Comparison of ENCODE assay signal across 8 mouse cellular contexts in the genomic region with DNA sequence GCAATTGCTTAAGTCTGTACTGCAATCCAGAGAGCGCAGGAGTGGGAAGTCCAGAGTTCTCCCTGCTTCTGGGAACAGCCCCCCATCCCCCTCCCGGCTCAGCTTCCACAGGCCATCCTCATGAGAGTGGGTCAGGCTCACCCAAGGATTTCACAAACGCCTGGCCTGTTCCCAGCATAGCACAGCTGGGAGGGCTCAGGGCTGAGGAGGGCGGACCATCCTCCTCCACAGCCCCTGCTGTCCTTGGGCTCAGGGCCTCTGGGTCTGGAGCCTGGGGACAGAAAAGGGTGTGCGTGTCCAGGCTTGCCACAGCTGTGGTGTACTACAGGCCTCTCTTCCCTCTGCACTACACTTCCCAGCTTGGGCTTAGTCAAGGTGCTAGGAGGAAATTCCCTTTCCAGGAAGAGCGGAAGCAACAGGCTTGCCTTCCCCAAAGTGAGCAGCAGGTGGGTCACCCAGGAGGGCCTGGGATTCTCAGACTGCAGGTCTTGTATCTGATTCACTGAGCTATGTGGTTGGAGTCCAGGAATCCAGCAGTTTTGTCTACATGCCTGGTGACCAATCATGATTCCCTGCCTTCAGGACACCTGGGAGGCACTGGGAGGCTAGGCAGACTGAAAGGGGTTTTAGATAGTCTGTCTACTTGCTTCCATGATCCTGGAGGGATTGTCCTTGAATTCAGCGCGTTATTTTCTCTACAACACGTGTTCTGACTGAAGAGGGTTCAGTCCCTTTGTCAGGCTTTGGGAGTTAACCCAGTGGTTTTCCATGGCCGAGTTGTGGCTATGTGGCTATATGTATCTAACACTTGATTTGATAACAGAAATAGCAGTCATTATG. TPM values are rescaled to one million over a fixed set of nuclear protein-coding genes. Genes with fewer than 3 reads are reported as not detected.
DNase-seq lines count a peak whose midpoint lies in the region; ATAC-seq lines count a peak whose summit lies in the region.

No protein-coding gene starts in this region.

- H3K4me1 ChIP-seq in megakaryocyte, embryonic 14.5 days: peaks cover 97% of the 10 kb centered on the region
- H3K4me1 ChIP-seq in forebrain, embryonic 16.5 days (replicated peaks; ENCODE audit: control insufficient read depth, insufficient read depth, low read length): peaks cover 55% of the 10 kb centered on the region
- H3K4me1 ChIP-seq in hindbrain, embryonic 12.5 days: peaks cover 64% of the 10 kb centered on the region
- peaks cover 75% of the 10 kb centered on the region for H3K4me1 ChIP-seq in limb, embryonic 15.5 days
- peaks cover 37% of the 10 kb centered on the region for H3K4me1 ChIP-seq in midbrain, embryonic 16.5 days (ENCODE audit: control insufficient read depth, insufficient read depth, low read length)

- H3K27me3 ChIP-seq in megakaryocyte, embryonic 14.5 days (replicated peaks): peaks cover 3% of the 10 kb centered on the region
- H3K27me3 ChIP-seq in forebrain, embryonic 16.5 days (replicated peaks; ENCODE audit: control insufficient read depth, insufficient read depth, low read length): no peaks in the 10 kb centered on the region
- peaks cover 43% of the 10 kb centered on the region for H3K27me3 ChIP-seq in hindbrain, embryonic 12.5 days
- H3K27me3 ChIP-seq in limb, embryonic 15.5 days: no peaks in the 10 kb centered on the region
- H3K27me3 ChIP-seq in midbrain, embryonic 16.5 days (ENCODE audit: control insufficient read depth, insufficient read depth, low read depth, low read length): peaks cover 6% of the 10 kb centered on the region

- H3K9me3 ChIP-seq in megakaryocyte, embryonic 14.5 days: no peaks in the 10 kb centered on the region
- H3K9me3 ChIP-seq in forebrain, embryonic 16.5 days (ENCODE audit: control insufficient read depth, low read length): no peaks in the 10 kb centered on the region
- H3K9me3 ChIP-seq in hindbrain, embryonic 12.5 days (replicated peaks): no peaks in the 10 kb centered on the region
- no peaks in the 10 kb centered on the region for H3K9me3 ChIP-seq in limb, embryonic 15.5 days
- no peaks in the 10 kb centered on the region for H3K9me3 ChIP-seq in midbrain, embryonic 16.5 days (replicated peaks; ENCODE audit: control insufficient read depth, low read length, poor library complexity, severe bottlenecking)

- 32% methylated on average over 10 of the region's 10 CpGs for WGBS in forebrain, embryonic 16.5 days
- WGBS in hindbrain, embryonic 12.5 days: 31% methylated on average over 10 of the region's 10 CpGs
- 40% methylated on average over 10 of the region's 10 CpGs for WGBS in limb, embryonic 15.5 days
- 33% methylated on average over 10 of the region's 10 CpGs for WGBS in midbrain, embryonic 16.5 days

- H3K9ac ChIP-seq in forebrain, embryonic 16.5 days (replicated peaks; ENCODE audit: low read depth, low read length): no peak overlapping the region
- H3K9ac ChIP-seq in hindbrain, embryonic 12.5 days: no peak overlapping the region
- no peak overlapping the region for H3K9ac ChIP-seq in limb, embryonic 15.5 days
- H3K9ac ChIP-seq in midbrain, embryonic 16.5 days (ENCODE audit: low read depth, low read length): no peak overlapping the region; the same call in 1 of the 2 replicates

- no peak for ATAC-seq in megakaryocyte, adult 5-6 weeks (ENCODE audit: poor library complexity, severe bottlenecking)
- ATAC-seq in forebrain, embryonic 16.5 days: no peak
- no peak for ATAC-seq in hindbrain, embryonic 12.5 days (ENCODE audit: low FRiP score)
- no peak for ATAC-seq in limb, embryonic 15.5 days (ENCODE audit: insufficient number of reproducible peaks, low FRiP score, low TSS enrichment, low read depth)
- ATAC-seq in midbrain, embryonic 16.5 days: no peak
- no peak for ATAC-seq in cerebellum, adult (ENCODE audit: insufficient number of reproducible peaks, low FRiP score, low TSS enrichment)

- peaks cover 26% of the 10 kb centered on the region for H3K36me3 ChIP-seq in megakaryocyte, embryonic 14.5 days (replicated peaks; ENCODE audit: low read length)
- no peaks in the 10 kb centered on the region for H3K36me3 ChIP-seq in forebrain, embryonic 16.5 days (ENCODE audit: control insufficient read depth, insufficient read depth)
- H3K36me3 ChIP-seq in hindbrain, embryonic 12.5 days: no peaks in the 10 kb centered on the region
- H3K36me3 ChIP-seq in limb, embryonic 15.5 days: peaks cover 9% of the 10 kb centered on the region; the same call in 1 of the 2 replicates
- no peaks in the 10 kb centered on the region for H3K36me3 ChIP-seq in midbrain, embryonic 16.5 days (ENCODE audit: control insufficient read depth, insufficient read depth, low read length)

- peak overlapping the region; percentile 71 for H3K4me2 ChIP-seq in forebrain, embryonic 16.5 days (ENCODE audit: low read length)
- peak overlapping the region; percentile 72; the same call in 1 of the 2 replicates for H3K4me2 ChIP-seq in hindbrain, embryonic 12.5 days (replicated peaks)
- H3K4me2 ChIP-seq in limb, embryonic 15.5 days: peak overlapping the region; percentile 72
- H3K4me2 ChIP-seq in midbrain, embryonic 16.5 days (ENCODE audit: low read length): no peak overlapping the region

- peak overlapping the region; percentile 3; the same call in 1 of the 2 replicates for H3K27ac ChIP-seq in forebrain, embryonic 16.5 days (ENCODE audit: low read length)
- H3K27ac ChIP-seq in hindbrain, embryonic 12.5 days: peak overlapping the region; percentile 56; the same call in 1 of the 2 replicates
- peak overlapping the region; percentile 95 for H3K27ac ChIP-seq in limb, embryonic 15.5 days
- peak overlapping the region; percentile 64 for H3K27ac ChIP-seq in midbrain, embryonic 16.5 days (ENCODE audit: low read length)

- H3K4me3 ChIP-seq in megakaryocyte, embryonic 14.5 days (replicated peaks): peak overlapping the region; percentile 97
- H3K4me3 ChIP-seq in forebrain, embryonic 16.5 days (replicated peaks; ENCODE audit: low read length): no peak overlapping the region
- H3K4me3 ChIP-seq in hindbrain, embryonic 12.5 days: no peak overlapping the region
- no peak overlapping the region for H3K4me3 ChIP-seq in limb, embryonic 15.5 days
- H3K4me3 ChIP-seq in midbrain, embryonic 16.5 days (ENCODE audit: low read depth, low read length): no peak overlapping the region

- no peak for DNase-seq in frontal cortex, postnatal 36 days (ENCODE audit: low spot score in 2 of 2)

RNA-seq across cellular contexts. Expression of gene Socs3, which starts 7.4 kb away (rescaled TPM):
- 54.8 and 75.2 TPM in 2 replicates for polyA plus RNA-seq in megakaryocyte, embryonic 14.5 days (2012; ENCODE audit: insufficient read depth, low replicate concordance)
- total RNA-seq in megakaryocyte, adult 5-6 weeks (2015): 2.0 and 3.1 TPM in 2 replicates
- total RNA-seq in megakaryocyte, adult 5-6 weeks (2017): 3.2 and 5.1 TPM in 2 replicates
- polyA plus RNA-seq in forebrain, embryonic 16.5 days (2015; fragmentation: Nextera tagmentation; extraction: Ambion mirVana): 11.7 and 13.7 TPM in 2 replicates
- 10.4 and 11.8 TPM in 2 replicates for polyA plus RNA-seq in hindbrain, embryonic 12.5 days (2016; fragmentation: Nextera tagmentation; extraction: Ambion mirVana)
- 20.3 and 24.0 TPM in 2 replicates for polyA plus RNA-seq in limb, embryonic 15.5 days (2015; fragmentation: Nextera tagmentation; extraction: Ambion mirVana)
- polyA plus RNA-seq in midbrain, embryonic 16.5 days (2015; fragmentation: Nextera tagmentation; extraction: Ambion mirVana): 5.9 and 7.2 TPM in 2 replicates

RNA-seq across cellular contexts. Expression of gene Pgs1, which starts 23.6 kb away (rescaled TPM):
- polyA plus RNA-seq in megakaryocyte, embryonic 14.5 days (2012; ENCODE audit: insufficient read depth, low replicate concordance): 16.0 and 43.0 TPM in 2 replicates
- total RNA-seq in megakaryocyte, adult 5-6 weeks (2015): 18.7 and 22.4 TPM in 2 replicates
- 26.7 and 27.2 TPM in 2 replicates for total RNA-seq in megakaryocyte, adult 5-6 weeks (2017)
- polyA plus RNA-seq in forebrain, embryonic 16.5 days (2015; fragmentation: Nextera tagmentation; extraction: Ambion mirVana): 56.9 and 58.1 TPM in 2 replicates
- 41.8 and 46.7 TPM in 2 replicates for polyA plus RNA-seq in hindbrain, embryonic 12.5 days (2016; fragmentation: Nextera tagmentation; extraction: Ambion mirVana)
- 35.5 and 37.8 TPM in 2 replicates for polyA plus RNA-seq in limb, embryonic 15.5 days (2015; fragmentation: Nextera tagmentation; extraction: Ambion mirVana)
- polyA plus RNA-seq in midbrain, embryonic 16.5 days (2015; fragmentation: Nextera tagmentation; extraction: Ambion mirVana): 61.2 and 62.1 TPM in 2 replicates

Comparison
In these comparisons a context has a peak if more than half of its experiments do, and no peak if none do; other contexts are left out.
1. H3K27ac ChIP-seq: peak in every context shown above with its lines; median percentile 95 in limb, embryonic 15.5 days; 64 in midbrain, embryonic 16.5 days; 56 in hindbrain, embryonic 12.5 days; 3 in forebrain, embryonic 16.5 days.